Mouse (Mus musculus): Measurements from ENCODE around the gene Acot2.
A peak's percentile ranks its signal among the peaks of the same experiment; 100 is the strongest.
"Not testable (repeated sequence)": the region's sequence is repeated elsewhere in the genome, so short reads cannot be mapped to it uniquely, and the experiment has no call there.

The Acot2 gene

GRCm38 (mm10) chr12:83987583-83988441 lies at the start of gene Acot2:
TSS of gene Acot2 (plus strand) at chr12:83987861.
- peak; percentile 85 for DNase-seq

- not testable (repeated sequence) for DNase-seq
Measured at GRCm38 (mm10) chr12:83938592-83938991, 49.1 kb upstream of the Acot2 start.

GRCm38 (mm10) chr12:83939332-83939731 lies 48.3 kb upstream of the Acot2 start:
- no peak for DNase-seq

- DNase-seq: no peak
Measured at GRCm38 (mm10) chr12:83940031-83940430, 47.6 kb upstream of the Acot2 start.

- no peak for DNase-seq
Measured at GRCm38 (mm10) chr12:83941938-83942337, 45.7 kb upstream of the Acot2 start.

- no peak for DNase-seq
Measured at GRCm38 (mm10) chr12:83947260-83947811, 40.3 kb upstream of the Acot2 start.

GRCm38 (mm10) chr12:83949043-83949442 lies 38.6 kb upstream of the Acot2 start:
- DNase-seq: no peak

GRCm38 (mm10) chr12:83949776-83950492 lies 37.7 kb upstream of the Acot2 start:
- no peak for DNase-seq

- DNase-seq: peak; percentile 90
Measured at GRCm38 (mm10) chr12:83950493-83950839, 37.2 kb upstream of the Acot2 start, which contains the start of gene Riox1. TSS of gene Riox1 (plus strand) at chr12:83950608.

GRCm38 (mm10) chr12:83950840-83951701 lies 36.6 kb upstream of the Acot2 start:
- DNase-seq: peak; percentile 64

GRCm38 (mm10) chr12:83951711-83952575 lies 35.7 kb upstream of the Acot2 start:
- no peak for DNase-seq

- no peak for DNase-seq
Measured at GRCm38 (mm10) chr12:83958278-83958677, 29.4 kb upstream of the Acot2 start.

GRCm38 (mm10) chr12:83965235-83965634 lies 22.4 kb upstream of the Acot2 start:
- DNase-seq: no peak

GRCm38 (mm10) chr12:83972117-83972516 lies 15.5 kb upstream of the Acot2 start:
- peak; percentile 65 for DNase-seq

- no peak for DNase-seq
Measured at GRCm38 (mm10) chr12:83978862-83979261, 8.8 kb upstream of the Acot2 start.

GRCm38 (mm10) chr12:83981615-83982014 lies 6.0 kb upstream of the Acot2 start:
- DNase-seq: no peak

GRCm38 (mm10) chr12:83984752-83985151 lies 2.9 kb upstream of the Acot2 start, which contains the start of gene Heatr4:
TSS of gene Heatr4 (minus strand) at chr12:83984852.
- no peak for DNase-seq

- no peak for DNase-seq
Measured at GRCm38 (mm10) chr12:83987242-83987582, 449 bp upstream of the Acot2 start.

GRCm38 (mm10) chr12:83988483-83988882 lies 822 bp downstream of the Acot2 start:
- peak; percentile 24 for DNase-seq

GRCm38 (mm10) chr12:83989378-83989777 lies 1.7 kb downstream of the Acot2 start:
- DNase-seq: no peak

- DNase-seq: no peak
Measured at GRCm38 (mm10) chr12:83997221-83997620, 9.6 kb downstream of the Acot2 start.
